Mouse (Mus musculus) adrenal gland, adult 10 weeks (tissue): Measurements from ENCODE around the gene Myrf. TPM values are rescaled to one million over a fixed set of nuclear protein-coding genes. Genes with fewer than 3 reads are reported as not detected.

Experiments
- polyA plus RNA-seq: library from polyadenylated mRNA; stranded (reverse); fragments of 350-450 nt; fragmentation: Illumina TruSeq; extraction: RNeasy Lipid Tissue Mini Kit (QIAGEN cat#74804); gene quantifications from one replicate; pipeline ENCODE4 v1.2.3, GENCODE M21; 2014; ENCODE audit warnings: low read depth, low replicate concordance

Gene Myrf
- not detected for polyA plus RNA-seq

GRCm38 (mm10) chr19:10240654-10241305 is at the start of gene Myrf:
TSS of gene Myrf (minus strand) at chr19:10240748.

GRCm38 (mm10) chr19:10203848-10204615 is 36.5 kb downstream of the Myrf start, which contains the start of the genes Tmem258 and Fen1:
TSS of gene Tmem258 (plus strand) at chr19:10204014.
TSS of gene Fen1 (minus strand) at chr19:10204169.

GRCm38 (mm10) chr19:10182670-10183298 is 57.8 kb downstream of the Myrf start, which contains the start of gene Fads1:
TSS of gene Fads1 (plus strand) at chr19:10182888.

Other genes starting within 250 kb of the Myrf start
- not detected for gene Best1, start 239.1 kb downstream of the Myrf start, polyA plus RNA-seq
- gene Rab3il1, start 239.1 kb downstream of the Myrf start, polyA plus RNA-seq = 0.99 TPM
- 6.5 TPM for gene Fads3, start 199.2 kb downstream of the Myrf start, polyA plus RNA-seq
- 284 TPM for gene Fads2, start 139.0 kb downstream of the Myrf start, polyA plus RNA-seq
- 561 TPM for gene Fads1, start 57.9 kb downstream of the Myrf start, polyA plus RNA-seq
- gene Tmem258, start 36.7 kb downstream of the Myrf start, polyA plus RNA-seq = 24.8 TPM
- gene Fen1, start 36.6 kb downstream of the Myrf start, polyA plus RNA-seq = 2.7 TPM
- gene Dagla, start 64.1 kb upstream of the Myrf start, polyA plus RNA-seq = 0.17 TPM
- 7.2 TPM for gene Syt7, start 148.3 kb upstream of the Myrf start, polyA plus RNA-seq
- gene Lrrc10b, start 216.7 kb upstream of the Myrf start, polyA plus RNA-seq = 0.35 TPM
- not detected for gene Ppp1r32, start 242.2 kb upstream of the Myrf start, polyA plus RNA-seq